Mouse (Mus musculus) cortical plate, adult 2 months (tissue): ENCODE measurements at regions not wholly inside any gene's neighbourhood (a gene's known extent, or its start where the extent isn't known, plus 50 kb on each side); places are given as distances from the start of the nearest gene placed in this dataset.

Experiments used
- CTCF ChIP-seq: fragments of 200-500 bp; IDR thresholded peaks from 2 replicates; pipeline ENCODE4 v1.5.1; 2011; ENCODE audit warnings: mild to moderate bottlenecking, control low read depth, low read length; ENCODE audit not compliant: insufficient read depth; ENCODE audit errors: extremely low read depth
- POLR2A ChIP-seq: fragments of 200-500 bp; IDR thresholded peaks from 2 replicates; pipeline ENCODE4 v1.6.1; 2011; ENCODE audit warnings: mild to moderate bottlenecking, low read length, control low read depth; ENCODE audit not compliant: insufficient read depth; ENCODE audit errors: extremely low read depth

DNA sequence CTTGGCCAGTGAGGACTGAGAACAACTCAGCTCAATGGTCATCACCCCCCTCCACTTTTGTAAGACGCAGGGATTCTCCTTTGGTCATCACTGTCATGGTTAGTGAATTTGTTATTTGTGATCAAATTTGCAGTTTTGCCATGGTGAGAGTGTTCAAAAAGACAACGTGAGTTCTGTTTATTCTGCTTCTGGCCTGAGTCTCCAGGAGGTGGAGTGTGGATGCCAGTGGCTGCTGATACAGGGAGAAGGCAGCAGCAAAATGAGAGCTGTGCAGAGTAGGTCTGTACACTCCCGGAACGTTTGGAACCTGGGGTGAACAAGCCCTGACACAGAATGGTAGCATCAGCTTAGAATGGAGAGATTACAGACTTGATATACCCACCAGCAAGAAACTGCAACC is 229.1 kb downstream of the Btg1 start:
- TF ChIP-seq POLR2A (no peak), CTCF (no peak)
